ENCODE assay signal across 18 mouse cellular contexts in the genomic region with DNA sequence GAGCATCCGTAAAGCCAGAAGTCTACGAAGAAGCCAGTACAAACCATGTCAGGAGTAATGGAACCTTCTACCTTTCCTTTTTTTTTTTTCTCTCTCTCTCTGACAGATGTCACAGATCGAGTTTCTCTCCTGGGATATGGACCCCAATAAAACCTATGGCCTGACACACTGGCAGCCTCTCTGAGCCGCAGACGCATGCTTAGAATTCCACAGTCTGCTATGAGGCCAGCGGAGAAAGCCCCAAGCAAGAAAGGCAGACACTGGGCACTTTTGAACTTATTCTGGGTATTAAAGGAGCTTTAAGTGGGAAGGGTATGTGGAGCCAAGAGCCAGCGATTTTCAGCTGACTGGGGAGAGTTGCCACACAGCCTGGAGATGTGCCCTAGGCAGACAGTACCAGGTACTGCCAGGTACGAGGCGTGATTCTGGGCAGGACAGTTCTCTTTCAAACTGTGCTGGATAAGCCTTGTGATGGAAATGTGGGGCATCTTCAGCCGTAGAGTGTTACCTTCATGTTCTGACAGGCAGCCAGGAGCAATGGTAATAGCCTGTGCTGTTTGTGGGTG.
DNase-seq lines count a peak whose midpoint lies in the region; ATAC-seq and TF ChIP-seq lines count a peak whose summit lies in the region.
"Had no signal": no experiment of that assay in that cellular context is flagged by ENCODE, and none has a peak within 500 bp of the region (broad histone marks: within the 10 kb centered on the region; RNA-seq: fewer than 3 reads in every experiment).

No protein-coding gene starts in this region.

- peaks cover 15% of the 10 kb centered on the region for H3K4me1 ChIP-seq in liver, adult 2 months (ENCODE audit: control insufficient read depth, insufficient read depth, low read length)
- peaks cover 8% of the 10 kb centered on the region; the same call in 1 of the 2 replicates for H3K4me1 ChIP-seq in liver, postnatal 0 days (ENCODE audit: insufficient read depth)
- H3K4me1 ChIP-seq in embryonic facial prominence, embryonic 11.5 days (ENCODE audit: control insufficient read depth, insufficient read depth, low read length) = no peaks in the 10 kb centered on the region; the same call in 1 of the 2 replicates
- H3K4me1 ChIP-seq in limb, embryonic 13.5 days = peaks cover 49% of the 10 kb centered on the region
- H3K4me1 ChIP-seq: neural tube, embryonic 12.5 days had no signal

- no peak for TF ChIP-seq POLR2A in liver, adult 2 months (IDR thresholded peaks at IDR 0.05; ENCODE audit: extremely low read depth, insufficient read depth, low read length)

- DNase-seq in gastrocnemius, postnatal 25 days = peak; percentile 17
- no peak for DNase-seq in gastrocnemius, postnatal 14 days
- peak; percentile 50 for DNase-seq in liver, adult 2 months (ENCODE audit: extremely low read depth, low read depth, low spot score)
- no peak for DNase-seq in liver, postnatal 0 days
- peak; percentile 63 for DNase-seq in embryonic facial prominence, embryonic 11.5 days (ENCODE audit: low spot score)
- no peak for DNase-seq in left cerebral cortex, adult 2 months (ENCODE audit: extremely low spot score in 1 of 2, low spot score in 2 of 2)
- DNase-seq in B cell, adult 2 months = no peak
- DNase-seq: cerebellum, adult 11 months; cerebellum, postnatal 25 days; gastrocnemius, postnatal 36 days; heart, postnatal 36 days; kidney, adult 9 months had no signal

- H3K9me3 ChIP-seq in liver, postnatal 0 days (ENCODE audit: low read length) = no peaks in the 10 kb centered on the region
- H3K9me3 ChIP-seq in embryonic facial prominence, embryonic 11.5 days (replicated peaks; ENCODE audit: control insufficient read depth, low read length) = no peaks in the 10 kb centered on the region
- H3K9me3 ChIP-seq in limb, embryonic 13.5 days = no peaks in the 10 kb centered on the region
- H3K9me3 ChIP-seq: forebrain, embryonic 15.5 days; neural tube, embryonic 12.5 days had no signal

- no peak for ATAC-seq in liver, postnatal 0 days
- 0 out of 2 replicates have a peak, but pooled peaks have one; percentile 30 for ATAC-seq in embryonic facial prominence, embryonic 11.5 days (replicated peaks; ENCODE audit: insufficient number of reproducible peaks, low FRiP score, low TSS enrichment, low read depth)
- peak; percentile 62; the same call in 1 of the 2 replicates for ATAC-seq in limb, embryonic 13.5 days (ENCODE audit: low FRiP score, low read depth)
- ATAC-seq: forebrain, embryonic 15.5 days; hindbrain, postnatal 0 days had no signal

- H3K27ac ChIP-seq in liver, adult 2 months (replicated peaks; ENCODE audit: insufficient read depth, low read depth, low read length) = no peak overlapping the region
- H3K27ac ChIP-seq in liver, postnatal 0 days (ENCODE audit: low read depth) = no peak overlapping the region
- no peak overlapping the region for H3K27ac ChIP-seq in embryonic facial prominence, embryonic 11.5 days (replicated peaks; ENCODE audit: low read depth, low read length)
- H3K27ac ChIP-seq in limb, embryonic 13.5 days = no peak overlapping the region; the same call in 1 of the 2 replicates
- H3K27ac ChIP-seq in left cerebral cortex, adult 2 months = no peak overlapping the region
- H3K27ac ChIP-seq: forebrain, embryonic 15.5 days; hindbrain, postnatal 0 days; liver, embryonic 14.5 days; neural tube, embryonic 12.5 days had no signal

- no peak overlapping the region for H3K4me2 ChIP-seq in liver, postnatal 0 days (ENCODE audit: low read depth, low read length)
- H3K4me2 ChIP-seq in embryonic facial prominence, embryonic 11.5 days (ENCODE audit: low read depth, low read length) = no peak overlapping the region
- H3K4me2 ChIP-seq in limb, embryonic 13.5 days (replicated peaks) = peak overlapping the region; percentile 40
- H3K4me2 ChIP-seq: forebrain, embryonic 15.5 days; neural tube, embryonic 12.5 days had no signal

- no peak for TF ChIP-seq CTCF in liver, adult 2 months (IDR thresholded peaks at IDR 0.05; ENCODE audit: low read depth, low read length)
- TF ChIP-seq CTCF in liver, postnatal 0 days (IDR thresholded peaks at IDR 0.05; ENCODE audit: low read depth) = no peak
- no peak for TF ChIP-seq CTCF in left cerebral cortex, adult 2 months (IDR thresholded peaks at IDR 0.05)

- no peaks in the 10 kb centered on the region for H3K79me2 ChIP-seq in liver, adult 2 months (ENCODE audit: control insufficient read depth, insufficient read depth, low read length)

- H3K9ac ChIP-seq in liver, adult 2 months (ENCODE audit: low read depth, low read length) = no peak overlapping the region
- no peak overlapping the region for H3K9ac ChIP-seq in liver, postnatal 0 days (replicated peaks)
- H3K9ac ChIP-seq in embryonic facial prominence, embryonic 11.5 days (replicated peaks; ENCODE audit: low read length) = no peak overlapping the region
- no peak overlapping the region for H3K9ac ChIP-seq in limb, embryonic 13.5 days
- H3K9ac ChIP-seq: forebrain, embryonic 15.5 days; liver, embryonic 14.5 days; neural tube, embryonic 12.5 days had no signal

- H3K36me3 ChIP-seq in liver, adult 2 months (ENCODE audit: control insufficient read depth, insufficient read depth, low read length) = no peaks in the 10 kb centered on the region
- no peaks in the 10 kb centered on the region for H3K36me3 ChIP-seq in liver, postnatal 0 days (replicated peaks; ENCODE audit: insufficient read depth, low read length)
- no peaks in the 10 kb centered on the region for H3K36me3 ChIP-seq in embryonic facial prominence, embryonic 11.5 days (replicated peaks; ENCODE audit: control insufficient read depth, insufficient read depth, low read depth, low read length)
- no peaks in the 10 kb centered on the region for H3K36me3 ChIP-seq in limb, embryonic 13.5 days
- H3K36me3 ChIP-seq: forebrain, embryonic 15.5 days; neural tube, embryonic 12.5 days had no signal

- 63% methylated on average over 10 of the region's 10 CpGs for WGBS in liver, adult 2 months
- WGBS in liver, postnatal 0 days (ENCODE audit: insufficient replicate concordance) = 73% methylated on average over 10 of the region's 10 CpGs
- 32% methylated on average over 10 of the region's 10 CpGs for WGBS in embryonic facial prominence, embryonic 11.5 days
- WGBS in limb, embryonic 13.5 days = 21% methylated on average over 10 of the region's 10 CpGs

- no peak overlapping the region for H3K4me3 ChIP-seq in liver, adult 2 months (ENCODE audit: insufficient read depth, low read depth, low read length)
- no peak overlapping the region for H3K4me3 ChIP-seq in liver, postnatal 0 days (ENCODE audit: low read depth, low read length)
- no peak overlapping the region for H3K4me3 ChIP-seq in embryonic facial prominence, embryonic 11.5 days (ENCODE audit: low read depth, low read length)
- no peak overlapping the region for H3K4me3 ChIP-seq in limb, embryonic 13.5 days
- H3K4me3 ChIP-seq in left cerebral cortex, adult 2 months = no peak overlapping the region
- H3K4me3 ChIP-seq: erythroblast, embryonic 14.5 days; forebrain, embryonic 15.5 days; neural tube, embryonic 12.5 days had no signal

- TF ChIP-seq EP300 in liver, postnatal 0 days (IDR thresholded peaks at IDR 0.05; ENCODE audit: low read depth) = no peak

- no peaks in the 10 kb centered on the region for H3K27me3 ChIP-seq in liver, adult 2 months (ENCODE audit: control insufficient read depth, insufficient read depth, low read length)
- no peaks in the 10 kb centered on the region for H3K27me3 ChIP-seq in liver, postnatal 0 days (ENCODE audit: insufficient read depth, low read length)
- no peaks in the 10 kb centered on the region for H3K27me3 ChIP-seq in embryonic facial prominence, embryonic 11.5 days (ENCODE audit: control insufficient read depth, insufficient read depth, low read length)
- H3K27me3 ChIP-seq in limb, embryonic 13.5 days = peaks cover 29% of the 10 kb centered on the region
- H3K27me3 ChIP-seq: forebrain, embryonic 15.5 days; neural tube, embryonic 12.5 days had no signal

- intact Hi-C loops in gastrocnemius, postnatal 14 days (cut with DNase I; ENCODE audit: low total_unique reads) = loop anchor here (10.0 kb wide), 1 partner anchor 45 kb away; no protein-coding TSS in a partner anchor
- intact Hi-C loops in left cerebral cortex, adult 2 months (cut with DNase I) = no loop called here

Comparison
In these comparisons a context has a peak if more than half of its experiments do, and no peak if none do; other contexts are left out.
1. DNase-seq: peak in gastrocnemius, postnatal 25 days (single experiment), liver, adult 2 months (single experiment) and embryonic facial prominence, embryonic 11.5 days (single experiment); none in gastrocnemius, postnatal 14 days (single experiment), liver, postnatal 0 days (single experiment), left cerebral cortex, adult 2 months (0 of 2) and B cell, adult 2 months (0 of 2).